Mouse (Mus musculus): ENCODE results near the gene Zdhhc14. TPM values are rescaled to one million over a fixed set of nuclear protein-coding genes. Genes with fewer than 3 reads are reported as not detected.
A peak's percentile ranks its signal among the peaks of the same experiment; 100 is the strongest.

Zdhhc14 gene
- polyA plus RNA-seq, 1 experiment from 2014 or later, result 1.6 TPM

DNA sequence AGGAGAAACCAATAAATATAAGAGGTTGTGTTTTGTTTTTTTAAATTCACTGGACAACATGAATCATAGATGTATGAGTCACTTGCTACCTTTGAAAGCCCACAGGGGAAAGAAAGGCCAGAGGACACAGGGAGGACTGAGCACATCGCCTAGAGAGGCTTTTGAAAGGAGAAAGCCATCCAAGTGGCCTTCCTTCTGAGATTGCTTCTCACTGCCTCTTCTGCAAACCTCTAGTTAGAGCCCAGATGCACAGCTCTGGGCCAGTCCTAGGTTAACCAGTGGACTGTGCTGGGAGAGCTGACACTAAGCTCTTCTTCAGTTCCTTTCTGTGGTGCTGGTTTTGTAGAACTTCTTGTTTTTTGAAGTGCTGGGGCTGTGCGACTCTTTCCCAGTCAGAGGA lies 307.9 kb downstream of the Zdhhc14 start:
- Histone ChIP-seq H3K27me3 (ENCODE audit: insufficient read depth, low read length) (no peaks in the 10 kb centered on the region), H3K36me3 (ENCODE audit: insufficient read depth) (no peaks in the 10 kb centered on the region), H3K9me3 (ENCODE audit: low read depth, low read length) (no peaks in the 10 kb centered on the region), H3K4me1 (ENCODE audit: insufficient read depth) (peaks cover 3% of the 10 kb centered on the region; the same call in 1 of the 2 replicates), H3K4me3 (ENCODE audit: low read depth, low read length) (no peak overlapping the region), H3K4me2 (no peak overlapping the region), H3K27ac (ENCODE audit: low read depth) (no peak overlapping the region), H3K9ac (no peak overlapping the region)
- no peak for TF ChIP-seq CTCF (IDR thresholded peaks at IDR 0.05; ENCODE audit: low read depth)
- 78% methylated on average over 2 of the region's 2 CpGs for WGBS
- DNase-seq (no peak), ATAC-seq (ENCODE audit: insufficient read depth) (no peak)

DNA sequence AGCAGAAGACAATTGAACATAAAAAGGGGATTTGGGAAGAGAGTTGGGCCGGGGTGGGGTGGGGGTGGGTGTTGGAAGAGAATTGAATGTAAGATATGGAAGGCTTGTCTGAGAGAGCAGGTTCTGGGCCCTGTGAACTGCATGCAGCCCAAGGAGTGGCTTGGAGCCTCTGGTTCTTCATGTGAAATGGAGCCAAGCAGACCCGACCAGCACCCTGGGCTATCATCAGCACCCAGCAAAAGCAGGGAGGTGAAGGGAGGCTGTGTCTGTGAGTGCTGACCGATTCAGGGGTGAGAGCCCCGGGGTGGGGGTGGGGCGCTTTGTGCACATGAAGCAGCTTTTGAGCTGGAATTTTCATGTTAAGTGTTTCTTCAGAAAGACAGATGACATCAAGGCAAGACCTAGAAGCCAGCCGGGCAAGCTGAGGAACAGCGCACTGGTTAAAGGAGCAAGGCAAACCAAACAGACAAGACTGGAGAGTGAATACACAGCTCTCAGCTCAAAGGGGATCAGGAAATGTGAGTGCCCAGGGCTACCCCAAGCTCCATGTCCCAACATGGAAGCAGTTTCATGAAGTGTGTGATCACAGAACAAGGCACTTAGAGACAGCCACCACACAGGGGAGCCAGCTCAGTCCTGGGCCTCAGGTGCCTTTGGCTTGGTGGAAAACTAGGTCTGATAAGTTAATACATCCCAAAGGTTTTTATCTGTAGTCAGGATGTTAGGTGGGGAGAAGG lies 308.6 kb downstream of the Zdhhc14 start:
- no peaks in the 10 kb centered on the region for H3K27me3 ChIP-seq (ENCODE audit: insufficient read depth, low read length)
- WGBS, result 58% methylated on average over 7 of the region's 7 CpGs
- TF ChIP-seq CTCF (IDR thresholded peaks at IDR 0.05; ENCODE audit: low read depth), result peak; percentile 10; the same call in 1 of the 2 replicates
- H3K4me2 ChIP-seq, result no peak overlapping the region
- H3K4me1 ChIP-seq (ENCODE audit: insufficient read depth), result peaks cover 3% of the 10 kb centered on the region; the same call in 1 of the 2 replicates
- H3K9me3 ChIP-seq (ENCODE audit: low read depth, low read length), result no peaks in the 10 kb centered on the region
- no peak overlapping the region for H3K4me3 ChIP-seq (ENCODE audit: low read depth, low read length)
- no peak overlapping the region for H3K27ac ChIP-seq (ENCODE audit: low read depth)
- no peaks in the 10 kb centered on the region for H3K36me3 ChIP-seq (ENCODE audit: insufficient read depth)
- ATAC-seq (ENCODE audit: insufficient read depth), result no peak
- no peak overlapping the region for H3K9ac ChIP-seq
- no peak for DNase-seq

DNA sequence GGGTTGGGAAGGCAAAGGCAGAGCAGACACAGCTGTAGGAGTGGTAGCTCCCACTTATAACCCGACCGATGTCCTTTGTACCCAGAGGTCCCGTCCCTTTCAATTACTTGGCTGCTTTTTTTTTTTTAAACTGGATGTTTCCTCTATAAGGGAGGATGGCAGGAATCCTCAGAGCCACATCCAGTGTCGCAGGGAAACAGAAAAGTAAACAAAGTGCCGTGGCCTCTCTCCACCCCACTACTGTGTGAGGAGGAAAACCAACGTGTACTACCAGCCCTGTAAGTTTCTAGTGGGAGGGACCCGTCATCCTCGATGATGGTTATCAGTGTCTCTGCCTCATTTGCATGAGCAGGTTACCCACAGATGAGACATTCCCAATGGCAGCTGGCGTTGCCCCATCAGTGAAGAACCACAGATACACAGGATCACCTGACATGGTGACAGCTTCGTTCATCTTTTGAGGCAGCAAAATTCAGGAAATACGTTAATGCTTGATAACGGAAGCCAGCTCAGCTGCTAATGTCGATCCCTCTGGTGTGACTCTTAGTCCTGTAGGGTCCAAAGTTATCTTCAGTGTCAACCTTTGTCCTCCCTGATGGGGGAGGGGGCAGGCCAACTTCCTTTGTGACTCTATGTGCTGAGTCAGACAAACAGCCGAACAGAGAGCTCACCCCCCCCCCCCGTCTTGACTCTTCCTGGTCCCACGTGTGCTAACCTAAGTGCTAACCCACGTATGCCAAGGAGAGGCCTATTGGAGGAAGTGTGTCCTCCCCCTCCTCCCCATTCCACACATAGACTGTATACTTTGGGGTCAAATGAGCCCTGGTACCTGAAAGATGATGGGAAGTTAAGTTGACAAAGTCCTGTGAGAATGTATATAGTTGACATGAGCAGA lies 309.7 kb downstream of the Zdhhc14 start:
- Histone ChIP-seq H3K4me1 (ENCODE audit: insufficient read depth) (peaks cover 3% of the 10 kb centered on the region; the same call in 1 of the 2 replicates), H3K4me3 (ENCODE audit: low read depth, low read length) (no peak overlapping the region), H3K27ac (ENCODE audit: low read depth) (no peak overlapping the region), H3K4me2 (no peak overlapping the region), H3K9ac (no peak overlapping the region), H3K9me3 (ENCODE audit: low read depth, low read length) (no peaks in the 10 kb centered on the region), H3K36me3 (ENCODE audit: insufficient read depth) (no peaks in the 10 kb centered on the region), H3K27me3 (ENCODE audit: insufficient read depth, low read length) (no peaks in the 10 kb centered on the region)
- 42% methylated on average over 17 of the region's 17 CpGs for WGBS
- TF ChIP-seq CTCF (IDR thresholded peaks at IDR 0.05; ENCODE audit: low read depth), result no peak
- DNase-seq (peak; percentile 18), ATAC-seq (ENCODE audit: insufficient read depth) (no peak)

DNA sequence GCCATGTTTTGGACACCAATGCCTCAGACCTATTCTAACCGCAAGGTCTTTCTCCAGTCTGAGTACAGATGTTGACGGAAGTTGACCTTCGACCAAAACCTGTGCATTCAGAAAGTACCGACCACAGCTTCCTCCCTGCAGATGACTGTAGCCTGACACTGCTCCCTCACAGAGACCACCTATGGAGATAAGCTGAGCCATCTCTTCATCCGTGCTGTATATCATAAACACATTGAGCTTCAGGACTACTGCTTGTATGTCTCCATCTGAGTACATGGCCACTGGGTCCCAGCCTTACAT lies 310.2 kb downstream of the Zdhhc14 start:
- H3K4me3 ChIP-seq (ENCODE audit: low read depth, low read length), result no peak overlapping the region
- H3K36me3 ChIP-seq (ENCODE audit: insufficient read depth), result no peaks in the 10 kb centered on the region
- DNase-seq (no peak), ATAC-seq (ENCODE audit: insufficient read depth) (no peak)
- H3K9me3 ChIP-seq (ENCODE audit: low read depth, low read length), result no peaks in the 10 kb centered on the region
- no peaks in the 10 kb centered on the region for H3K27me3 ChIP-seq (ENCODE audit: insufficient read depth, low read length)
- H3K27ac ChIP-seq (ENCODE audit: low read depth), result no peak overlapping the region
- no peak overlapping the region for H3K9ac ChIP-seq
- TF ChIP-seq CTCF (IDR thresholded peaks at IDR 0.05; ENCODE audit: low read depth), result no peak
- WGBS, result 72% methylated on average over 5 of the region's 5 CpGs
- H3K4me2 ChIP-seq, result no peak overlapping the region
- H3K4me1 ChIP-seq (ENCODE audit: insufficient read depth), result peaks cover 6% of the 10 kb centered on the region; the same call in 1 of the 2 replicates

Other genes starting within 250 kb of the Zdhhc14 start
- gene Ldhal6b, start 73.8 kb upstream of the Zdhhc14 start, polyA plus RNA-seq (2014; fragmentation: Nextera tagmentation; extraction: Ambion mirVana), result not detected in 2 replicates
- gene Tmem242, start 52.3 kb upstream of the Zdhhc14 start, polyA plus RNA-seq (2014; fragmentation: Nextera tagmentation; extraction: Ambion mirVana), result 127 and 130 TPM in 2 replicates

All from lung, embryonic 14.5 days (tissue).